Mouse (Mus musculus): ENCODE measurements around the gene Myoz1. TPM values are rescaled to one million over a fixed set of nuclear protein-coding genes. Genes with fewer than 3 reads are reported as not detected.

Gene Myoz1
- total and polyA plus RNA-seq, 3 experiments, result 0.15 TPM; not detected in 1

DNA sequence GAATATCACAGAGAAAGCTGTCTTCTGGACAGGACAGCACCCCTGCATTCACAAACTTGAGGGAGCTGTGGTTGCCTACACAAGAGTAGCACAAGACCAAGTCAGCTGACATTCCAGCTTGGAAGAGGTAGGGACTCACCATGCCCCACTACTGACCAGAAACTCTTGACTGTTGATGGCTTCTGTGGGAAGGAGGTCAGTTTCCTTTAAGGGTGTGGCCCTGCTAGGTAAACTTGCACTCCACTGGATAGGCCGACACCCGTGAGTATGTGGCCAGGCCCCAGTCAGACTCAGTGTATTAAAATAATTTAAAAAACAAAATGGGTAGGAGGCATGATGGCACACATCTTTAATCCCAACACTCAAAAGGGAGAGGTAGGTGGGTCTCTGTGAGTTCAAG, 20.8 kb downstream of the Myoz1 start:
- Histone ChIP-seq H3K27ac (ENCODE audit: control insufficient read depth, low read depth, low read length) (no peak overlapping the region), H3K9ac (ENCODE audit: control insufficient read depth, low read depth, low read length, poor library complexity, severe bottlenecking) (no peak overlapping the region), H3K36me3 (ENCODE audit: control insufficient read depth in 1 of 2, insufficient read depth in 2 of 2, low read length in 2 of 2) (peaks cover 0 to 8% of the 10 kb centered on the region in 2 experiments; a peak in 2 of 4 replicates), H3K4me1 (ENCODE audit: control insufficient read depth in 1 of 2, insufficient read depth in 2 of 2, low read length in 2 of 2) (peaks cover 2 to 4% of the 10 kb centered on the region in 2 experiments; a peak in 2 of 4 replicates), H3K79me2 (ENCODE audit: control insufficient read depth, insufficient read depth, low read length, poor library complexity) (peaks cover 4% of the 10 kb centered on the region), H3K27me3 (ENCODE audit: control insufficient read depth in 1 of 2, insufficient read depth in 2 of 2, low read length in 2 of 2) (no peaks in the 10 kb centered on the region), H3K4me3 (ENCODE audit: control insufficient read depth in 1 of 2, insufficient read depth in 1 of 2, low read depth in 2 of 2, low read length in 2 of 2) (no peak overlapping the region), H3K9me3 (replicated peaks; ENCODE audit: insufficient read depth, low read length) (no peaks in the 10 kb centered on the region)
- no peak for DNase-seq (ENCODE audit: low read depth, low spot score)
- TF ChIP-seq MYB (IDR thresholded peaks at IDR 0.05; ENCODE audit: low read depth, low read length) (no peak), KAT2A (conservative IDR thresholded peaks at IDR 0.05; ENCODE audit: low read depth, low read length) (no peak), SIN3A (IDR thresholded peaks at IDR 0.05; ENCODE audit: low read length) (no peak)

DNA sequence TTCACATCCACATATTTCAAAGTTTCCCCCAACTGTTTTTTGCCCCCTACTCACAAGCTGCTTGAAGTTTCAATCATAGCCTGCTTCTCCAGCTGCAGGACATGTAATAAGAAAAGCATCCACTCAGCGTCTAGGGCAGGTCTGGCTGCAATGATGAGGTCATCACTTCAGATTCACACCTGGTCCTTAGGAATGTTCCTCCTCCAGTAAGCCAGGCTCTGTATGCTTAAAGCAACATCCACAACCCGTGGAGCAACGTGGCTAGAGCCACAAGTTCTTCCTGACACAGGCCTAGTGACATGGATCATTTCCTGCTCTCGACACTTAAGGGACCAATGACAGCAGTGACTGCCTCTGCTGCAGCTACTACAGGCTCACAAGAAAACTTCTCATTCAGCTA, 25.1 kb downstream of the Myoz1 start:
- Histone ChIP-seq H3K4me3 (ENCODE audit: control insufficient read depth in 1 of 2, insufficient read depth in 1 of 2, low read depth in 2 of 2, low read length in 2 of 2) (no peak overlapping the region), H3K9me3 (replicated peaks; ENCODE audit: insufficient read depth, low read length) (no peaks in the 10 kb centered on the region), H3K79me2 (ENCODE audit: control insufficient read depth, insufficient read depth, low read length, poor library complexity) (no peaks in the 10 kb centered on the region), H3K9ac (ENCODE audit: control insufficient read depth, low read depth, low read length, poor library complexity, severe bottlenecking) (no peak overlapping the region), H3K27ac (ENCODE audit: control insufficient read depth, low read depth, low read length) (no peak overlapping the region), H3K36me3 (ENCODE audit: control insufficient read depth in 1 of 2, insufficient read depth in 2 of 2, low read length in 2 of 2) (no peaks in the 10 kb centered on the region), H3K4me1 (ENCODE audit: control insufficient read depth in 1 of 2, insufficient read depth in 2 of 2, low read length in 2 of 2) (no peaks in the 10 kb centered on the region), H3K27me3 (ENCODE audit: control insufficient read depth in 1 of 2, insufficient read depth in 2 of 2, low read length in 2 of 2) (no peaks in the 10 kb centered on the region)
- no peak for DNase-seq (ENCODE audit: low read depth, low spot score)
- TF ChIP-seq JUND (IDR thresholded peaks at IDR 0.05; ENCODE audit: low read depth, low read length), result no peak
- no peak for TF ChIP-seq POLR2AphosphoS2 (IDR thresholded peaks at IDR 0.05; ENCODE audit: low read length)
- no peak for TF ChIP-seq POLR2A (IDR thresholded peaks at IDR 0.05; ENCODE audit: control insufficient read depth in 1 of 2, insufficient read depth in 1 of 2, low read depth in 1 of 2, low read length in 2 of 2, poor library complexity in 1 of 2)
- TF ChIP-seq RCOR1 (IDR thresholded peaks at IDR 0.05; ENCODE audit: low read depth, low read length), result no peak
- no peak for TF ChIP-seq ZKSCAN1 (IDR thresholded peaks at IDR 0.05; ENCODE audit: low read depth, low read length)
- TF ChIP-seq SMC3 (IDR thresholded peaks at IDR 0.05; ENCODE audit: low read depth, low read length), result no peak
- no peak for TF ChIP-seq NRF1 (IDR thresholded peaks at IDR 0.05; ENCODE audit: insufficient read depth, low read depth, low read length, poor library complexity, severe bottlenecking)
- no peak for TF ChIP-seq ZNF384 (IDR thresholded peaks at IDR 0.05; ENCODE audit: low read depth, low read length)
- no peak for TF ChIP-seq MAFK (IDR thresholded peaks at IDR 0.05; ENCODE audit: borderline replicate concordance, low read depth, low read length)
- TF ChIP-seq POLR2AphosphoS5 (IDR thresholded peaks at IDR 0.05; ENCODE audit: borderline replicate concordance, low read depth, low read length), result no peak
- no peak for TF ChIP-seq UBTF (IDR thresholded peaks at IDR 0.05; ENCODE audit: borderline replicate concordance, insufficient read depth, low read depth, low read length)
- TF ChIP-seq ZC3H11A (IDR thresholded peaks at IDR 0.05; ENCODE audit: low read depth, low read length), result no peak
- TF ChIP-seq MEF2A (IDR thresholded peaks at IDR 0.05; ENCODE audit: extremely low read depth, insufficient replicate concordance, low read depth, low read length, poor library complexity, severe bottlenecking), result no peak
- TF ChIP-seq BHLHE40 (IDR thresholded peaks at IDR 0.05; ENCODE audit: borderline replicate concordance, low read depth, low read length), result no peak
- no peak for TF ChIP-seq NELFE (IDR thresholded peaks at IDR 0.05; ENCODE audit: low read depth, low read length)
- no peak for TF ChIP-seq ETS1 (IDR thresholded peaks at IDR 0.05; ENCODE audit: low read depth, low read length)
- no peak for TF ChIP-seq KAT2A (conservative IDR thresholded peaks at IDR 0.05; ENCODE audit: low read depth, low read length)
- no peak for TF ChIP-seq ELF1 (IDR thresholded peaks at IDR 0.05; ENCODE audit: low read depth, low read length)
- TF ChIP-seq MAZ (IDR thresholded peaks at IDR 0.05; ENCODE audit: low read depth, low read length), result no peak
- no peak for TF ChIP-seq HCFC1 (IDR thresholded peaks at IDR 0.05; ENCODE audit: low read depth, low read length)
